Mouse (Mus musculus) forebrain, embryonic 14.5 days (tissue): ENCODE results near the gene Ltbp4. TPM values are rescaled to one million over a fixed set of nuclear protein-coding genes. Genes with fewer than 3 reads are reported as not detected.

Experiments used
- ATAC-seq: fragments of 200-750 bp; cut with Nextera tagmentation; 2 replicates; pipeline ENCODE4 v1.8.0; 2017; ENCODE audit warnings: mild to moderate bottlenecking, moderate library complexity
- DNase-seq: peaks from one replicate; pipeline ENCODE4 v3.0.0-alpha.2; 2015; ENCODE audit warnings: low spot score
- H3K27ac ChIP-seq: fragments of 300-500 bp; sonication (generic); 2 replicates; pipeline ENCODE4 v1.5.1; 2014; ENCODE audit warnings: low read depth, mild to moderate bottlenecking, control low read depth, low read length, moderate library complexity
- H3K27me3 ChIP-seq: fragments of 300-500 bp; sonication (generic); replicated peaks from 2 replicates; pipeline ENCODE4 v1.6.1; 2014; ENCODE audit warnings: low read length, control low read depth, mixed read lengths; ENCODE audit not compliant: control insufficient read depth, insufficient read depth
- H3K36me3 ChIP-seq: fragments of 300-500 bp; sonication (generic); 2 replicates; pipeline ENCODE4 v1.6.1; 2014; ENCODE audit warnings: low read length, control low read depth; ENCODE audit not compliant: control insufficient read depth, insufficient read depth
- H3K4me1 ChIP-seq: fragments of 300-500 bp; sonication (generic); 2 replicates; pipeline ENCODE4 v1.6.1; 2014; ENCODE audit warnings: antibody characterized with exemption, low read length, control low read depth; ENCODE audit not compliant: control insufficient read depth, insufficient read depth
- H3K4me2 ChIP-seq: fragments of 300-500 bp; sonication (generic); 2 replicates; pipeline ENCODE4 v1.6.1; 2014; ENCODE audit warnings: mild to moderate bottlenecking, control low read depth, low read length
- H3K4me3 ChIP-seq: fragments of 300-500 bp; sonication (generic); 2 replicates; pipeline ENCODE4 v1.5.1; 2014; ENCODE audit warnings: low read depth, low read length, control low read depth
- H3K9ac ChIP-seq: fragments of 300-500 bp; sonication (generic); 2 replicates; pipeline ENCODE4 v1.6.1; 2014; ENCODE audit warnings: mild to moderate bottlenecking, low read length, control low read depth, moderate library complexity
- H3K9me3 ChIP-seq: fragments of 300-500 bp; sonication (generic); replicated peaks from 2 replicates; pipeline ENCODE4 v1.6.1; 2016; ENCODE audit warnings: low read length, control low read depth, mixed read lengths; ENCODE audit not compliant: control insufficient read depth
- WGBS: fragments of 180-500 bp; shearing (Covaris S2); extraction: QIAGEN DNeasy Blood & Tissue Kit; methylation state at CpG from one replicate; pipeline ENCODE4 v1.1.7; 2014; 5-methylcytosine and 5-hydroxymethylcytosine counted together
- polyA plus RNA-seq: library from polyadenylated mRNA; unstranded; fragments of >200 nt; fragmentation: Nextera tagmentation; extraction: Ambion mirVana; gene quantifications from 2 replicates; pipeline ENCODE4 v1.2.1, GENCODE M21; 2014

The Ltbp4 gene
- polyA plus RNA-seq, 1 experiment from 2014 or later, result 8.0 TPM

DNA sequence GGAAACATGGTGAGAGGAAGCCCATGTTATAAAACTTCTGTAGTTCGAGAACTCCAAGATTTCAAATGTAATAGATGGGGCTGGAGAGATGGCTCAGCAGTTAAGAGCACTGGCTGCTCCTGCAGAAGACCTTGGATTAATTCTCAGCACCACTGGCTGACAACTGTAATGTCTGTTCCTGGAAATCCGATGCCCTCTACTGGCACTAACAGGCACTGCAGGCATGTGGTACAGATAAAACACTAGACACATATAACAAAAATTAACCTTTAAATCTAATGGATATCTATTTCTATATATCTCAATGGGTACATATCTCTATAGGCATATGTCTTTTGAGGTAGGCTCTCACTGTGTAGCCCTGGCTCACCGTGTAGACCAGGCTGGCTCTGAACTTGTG, 23.1 kb downstream of the Ltbp4 start:
- Histone ChIP-seq H3K27me3 (no peaks in the 10 kb centered on the region), H3K4me1 (peaks cover 9% of the 10 kb centered on the region), H3K36me3 (0 out of 2 replicates have a peak, but pooled peaks cover 4% of the 10 kb centered on the region), H3K9me3 (0 out of 2 replicates have a peak, but pooled peaks cover 4% of the 10 kb centered on the region), H3K4me2 (no peak overlapping the region), H3K9ac (no peak overlapping the region), H3K4me3 (no peak overlapping the region), H3K27ac (no peak overlapping the region)
- ATAC-seq (no peak), DNase-seq (no peak)
- 93% methylated on average over 3 of the region's 3 CpGs for WGBS

DNA sequence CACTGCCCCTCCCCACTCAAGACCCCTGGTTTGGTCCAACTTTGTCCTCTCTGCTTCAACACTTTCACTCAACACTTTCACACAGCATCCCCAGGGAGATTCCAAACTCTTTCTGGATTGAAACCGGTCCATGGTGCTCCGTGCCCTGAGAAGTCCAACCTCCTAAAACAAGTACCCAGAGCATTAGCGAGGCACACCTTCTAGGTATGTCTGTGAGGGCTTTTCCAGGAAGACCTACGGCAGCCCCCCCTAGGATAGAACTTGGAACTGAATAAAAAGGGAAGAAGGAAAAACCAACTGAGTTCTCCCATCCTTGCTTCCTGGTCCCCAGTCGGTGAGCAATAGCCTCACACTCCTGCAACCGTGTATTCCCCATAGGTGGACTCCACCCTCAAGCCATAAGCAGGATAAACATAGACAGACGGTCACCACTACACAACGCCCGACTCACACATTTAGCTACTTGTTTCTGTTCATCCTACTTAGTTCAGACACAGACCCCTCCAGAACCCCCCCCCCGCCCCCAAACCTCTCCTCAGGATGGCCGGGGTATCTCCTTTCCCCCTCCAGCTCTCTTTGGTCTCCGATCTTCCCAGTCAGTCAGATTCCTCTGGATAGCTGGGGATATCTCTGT, 25.7 kb downstream of the Ltbp4 start:
- 0 out of 2 replicates have a peak, but pooled peaks cover 3% of the 10 kb centered on the region for H3K27me3 ChIP-seq
- no peak for ATAC-seq
- no peak overlapping the region for H3K9ac ChIP-seq
- no peak overlapping the region for H3K4me3 ChIP-seq
- H3K27ac ChIP-seq, result no peak overlapping the region
- WGBS, result 95% methylated on average over 12 of the region's 12 CpGs
- H3K4me1 ChIP-seq, result peaks cover 9% of the 10 kb centered on the region
- H3K9me3 ChIP-seq, result 0 out of 2 replicates have a peak, but pooled peaks cover 4% of the 10 kb centered on the region
- no peak overlapping the region for H3K4me2 ChIP-seq
- no peak for DNase-seq
- H3K36me3 ChIP-seq, result 0 out of 2 replicates have a peak, but pooled peaks cover 3% of the 10 kb centered on the region

DNA sequence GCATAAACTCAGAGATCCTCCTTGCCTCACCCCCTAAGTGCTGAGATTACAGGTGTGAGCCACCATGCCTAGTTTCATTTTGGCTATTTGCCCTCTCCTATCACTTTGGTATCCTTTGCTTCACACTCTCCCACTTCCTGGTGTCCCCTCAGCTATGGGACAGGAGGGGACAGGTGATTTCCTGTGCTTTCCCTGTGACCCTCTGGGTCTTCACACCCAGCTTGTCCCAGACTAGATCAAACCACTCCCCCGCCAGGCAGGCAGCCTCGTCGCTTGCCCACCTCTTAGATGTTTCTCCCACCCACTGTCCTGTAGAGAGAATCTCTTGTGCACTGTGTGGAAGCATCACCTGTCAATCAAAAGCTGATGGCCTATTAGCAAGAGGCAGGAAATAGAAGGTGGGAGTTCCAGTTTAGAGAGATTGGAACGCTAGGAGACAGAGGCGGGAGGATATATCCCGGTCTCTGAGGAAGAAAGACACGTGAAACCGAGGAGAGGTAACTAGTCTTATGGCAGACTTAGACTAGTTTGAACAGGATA, 26.4 kb downstream of the Ltbp4 start:
- Histone ChIP-seq H3K4me2 (no peak overlapping the region), H3K4me1 (peaks cover 6% of the 10 kb centered on the region), H3K27me3 (0 out of 2 replicates have a peak, but pooled peaks cover 3% of the 10 kb centered on the region), H3K9me3 (0 out of 2 replicates have a peak, but pooled peaks cover 4% of the 10 kb centered on the region), H3K4me3 (no peak overlapping the region), H3K36me3 (0 out of 2 replicates have a peak, but pooled peaks cover 3% of the 10 kb centered on the region), H3K9ac (no peak overlapping the region), H3K27ac (no peak overlapping the region)
- ATAC-seq (no peak), DNase-seq (no peak)
- WGBS, result 54% methylated on average over 8 of the region's 8 CpGs

DNA sequence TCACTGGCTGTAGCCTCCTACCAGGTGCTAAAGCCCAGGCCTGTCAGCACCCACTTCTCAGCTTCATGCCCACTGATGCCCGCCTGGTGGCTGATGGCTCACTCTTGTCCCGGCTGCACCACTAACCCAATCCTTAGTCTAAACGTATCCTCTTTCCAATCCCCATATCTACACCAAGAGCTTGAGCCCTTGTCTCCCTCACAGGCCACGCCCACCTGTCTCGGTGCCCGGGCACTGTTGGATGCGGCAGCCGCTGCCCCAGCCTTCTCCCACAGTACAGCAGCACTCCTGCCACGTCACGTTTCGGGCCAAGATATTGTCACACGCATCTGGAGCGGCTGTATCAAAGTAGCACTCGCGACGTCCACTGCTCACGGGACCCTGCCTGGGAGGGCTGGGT, 27.2 kb downstream of the Ltbp4 start:
- Histone ChIP-seq H3K4me2 (peak overlapping the region; percentile 52), H3K4me1 (peaks cover 6% of the 10 kb centered on the region), H3K9me3 (0 out of 2 replicates have a peak, but pooled peaks cover 4% of the 10 kb centered on the region), H3K4me3 (peak overlapping the region; percentile 26), H3K9ac (peak overlapping the region; percentile 53; the same call in 1 of the 2 replicates), H3K36me3 (0 out of 2 replicates have a peak, but pooled peaks cover 3% of the 10 kb centered on the region), H3K27ac (no peak overlapping the region), H3K27me3 (0 out of 2 replicates have a peak, but pooled peaks cover 3% of the 10 kb centered on the region)
- DNase-seq (peak; percentile 77), ATAC-seq (peak; percentile 70)
- 4% methylated on average over 17 of the region's 17 CpGs for WGBS

DNA sequence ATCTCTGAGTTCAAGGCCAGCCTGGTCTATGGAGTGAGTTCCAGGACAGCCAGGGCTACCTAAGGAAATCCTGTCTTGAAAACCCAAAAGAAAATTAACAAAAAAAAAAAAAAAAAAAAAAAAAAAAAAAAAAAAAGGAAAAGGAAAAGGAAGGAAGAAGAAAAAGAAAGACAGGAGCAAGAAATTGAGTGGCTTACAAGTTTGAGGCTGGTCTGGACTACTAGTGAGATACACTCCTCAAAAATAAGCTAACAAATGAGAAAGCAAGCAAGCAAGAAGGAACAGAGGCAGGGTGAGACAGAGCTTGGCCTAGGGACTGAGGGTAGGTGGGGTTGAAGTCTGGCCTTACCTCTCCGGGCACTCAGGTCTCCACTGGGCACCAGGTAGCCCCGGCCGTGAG, 27.7 kb downstream of the Ltbp4 start:
- Histone ChIP-seq H3K27ac (no peak overlapping the region), H3K4me1 (peaks cover 6% of the 10 kb centered on the region), H3K9me3 (0 out of 2 replicates have a peak, but pooled peaks cover 4% of the 10 kb centered on the region), H3K36me3 (0 out of 2 replicates have a peak, but pooled peaks cover 3% of the 10 kb centered on the region), H3K4me2 (0 out of 2 replicates have a peak overlapping the region, but pooled peaks have one; percentile 52), H3K9ac (no peak overlapping the region), H3K4me3 (no peak overlapping the region), H3K27me3 (0 out of 2 replicates have a peak, but pooled peaks cover 3% of the 10 kb centered on the region)
- DNase-seq (no peak), ATAC-seq (no peak)
- WGBS, result 40% methylated on average over 3 of the region's 3 CpGs

DNA sequence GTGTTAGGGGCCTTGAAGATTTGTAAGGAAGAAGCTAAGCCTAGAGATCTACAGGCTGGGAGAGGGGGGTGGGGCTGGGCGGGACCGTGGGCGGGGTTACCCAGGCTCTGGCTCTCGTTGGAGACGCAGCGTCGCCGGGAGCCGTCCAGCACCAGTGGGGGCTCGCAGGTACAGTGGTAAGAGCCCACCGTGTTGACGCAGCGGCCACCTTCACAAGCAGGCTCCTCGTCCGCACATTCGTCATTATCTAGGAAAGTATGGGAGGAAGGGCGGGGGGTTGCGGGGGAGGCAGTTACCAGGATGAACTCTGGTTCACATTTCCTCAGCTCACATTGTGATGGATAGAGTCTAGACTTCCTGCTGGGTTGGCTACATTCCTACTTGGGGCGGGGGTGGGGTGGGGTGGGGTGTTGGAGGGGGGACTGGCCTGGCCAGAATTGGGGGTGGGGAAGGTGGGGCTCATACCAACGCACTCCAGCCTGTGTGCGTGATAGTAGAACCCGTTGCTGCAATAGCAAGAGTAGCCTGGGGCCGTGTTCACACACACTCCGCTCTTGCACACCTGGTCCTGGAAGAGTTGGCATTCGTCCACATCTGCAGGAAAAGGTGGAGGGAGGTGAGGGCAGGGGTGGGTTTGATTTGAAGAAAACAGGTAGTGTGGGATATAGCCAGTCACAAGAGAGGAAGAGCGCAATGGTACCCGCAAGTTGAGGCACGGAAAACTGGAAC, 28.5 kb downstream of the Ltbp4 start:
- peak overlapping the region; percentile 37; the same call in 1 of the 2 replicates for H3K9ac ChIP-seq
- H3K4me3 ChIP-seq, result peak overlapping the region; percentile 16; the same call in 1 of the 2 replicates
- ATAC-seq (peak; percentile 40; the same call in 1 of the 2 replicates), DNase-seq (no peak)
- WGBS, result 16% methylated on average over 28 of the region's 28 CpGs
- peak overlapping the region; percentile 47 for H3K4me2 ChIP-seq
- peaks cover 6% of the 10 kb centered on the region for H3K4me1 ChIP-seq
- H3K27me3 ChIP-seq, result 0 out of 2 replicates have a peak, but pooled peaks cover 3% of the 10 kb centered on the region
- no peaks in the 10 kb centered on the region for H3K36me3 ChIP-seq
- no peak overlapping the region for H3K27ac ChIP-seq
- 0 out of 2 replicates have a peak, but pooled peaks cover 4% of the 10 kb centered on the region for H3K9me3 ChIP-seq

DNA sequence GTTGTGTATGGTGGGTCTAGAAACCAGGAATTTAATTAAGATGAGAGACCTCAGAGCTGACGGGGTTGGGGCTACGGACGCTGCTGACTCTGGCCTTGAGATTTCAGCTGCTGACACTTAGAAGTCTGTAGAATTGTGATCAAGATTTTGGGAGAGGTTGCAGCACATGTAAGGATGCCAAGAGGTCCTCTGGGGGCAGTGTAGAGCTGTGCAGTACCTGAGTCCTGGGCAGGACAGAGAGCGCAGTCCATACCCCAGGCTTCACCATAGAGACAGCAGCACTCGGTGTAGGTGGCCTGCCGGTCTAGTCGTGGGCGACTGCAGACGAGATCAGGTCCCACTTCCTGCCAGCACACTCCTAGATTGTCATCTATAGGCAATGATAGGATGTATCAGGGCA, 29.9 kb downstream of the Ltbp4 start:
- ATAC-seq (no peak), DNase-seq (no peak)
- Histone ChIP-seq H3K4me1 (peaks cover 6% of the 10 kb centered on the region), H3K9ac (no peak overlapping the region), H3K4me2 (no peak overlapping the region), H3K9me3 (no peaks in the 10 kb centered on the region), H3K27ac (no peak overlapping the region), H3K4me3 (no peak overlapping the region), H3K36me3 (no peaks in the 10 kb centered on the region), H3K27me3 (0 out of 2 replicates have a peak, but pooled peaks cover 3% of the 10 kb centered on the region)
- WGBS, result 67% methylated on average over 9 of the region's 9 CpGs

DNA sequence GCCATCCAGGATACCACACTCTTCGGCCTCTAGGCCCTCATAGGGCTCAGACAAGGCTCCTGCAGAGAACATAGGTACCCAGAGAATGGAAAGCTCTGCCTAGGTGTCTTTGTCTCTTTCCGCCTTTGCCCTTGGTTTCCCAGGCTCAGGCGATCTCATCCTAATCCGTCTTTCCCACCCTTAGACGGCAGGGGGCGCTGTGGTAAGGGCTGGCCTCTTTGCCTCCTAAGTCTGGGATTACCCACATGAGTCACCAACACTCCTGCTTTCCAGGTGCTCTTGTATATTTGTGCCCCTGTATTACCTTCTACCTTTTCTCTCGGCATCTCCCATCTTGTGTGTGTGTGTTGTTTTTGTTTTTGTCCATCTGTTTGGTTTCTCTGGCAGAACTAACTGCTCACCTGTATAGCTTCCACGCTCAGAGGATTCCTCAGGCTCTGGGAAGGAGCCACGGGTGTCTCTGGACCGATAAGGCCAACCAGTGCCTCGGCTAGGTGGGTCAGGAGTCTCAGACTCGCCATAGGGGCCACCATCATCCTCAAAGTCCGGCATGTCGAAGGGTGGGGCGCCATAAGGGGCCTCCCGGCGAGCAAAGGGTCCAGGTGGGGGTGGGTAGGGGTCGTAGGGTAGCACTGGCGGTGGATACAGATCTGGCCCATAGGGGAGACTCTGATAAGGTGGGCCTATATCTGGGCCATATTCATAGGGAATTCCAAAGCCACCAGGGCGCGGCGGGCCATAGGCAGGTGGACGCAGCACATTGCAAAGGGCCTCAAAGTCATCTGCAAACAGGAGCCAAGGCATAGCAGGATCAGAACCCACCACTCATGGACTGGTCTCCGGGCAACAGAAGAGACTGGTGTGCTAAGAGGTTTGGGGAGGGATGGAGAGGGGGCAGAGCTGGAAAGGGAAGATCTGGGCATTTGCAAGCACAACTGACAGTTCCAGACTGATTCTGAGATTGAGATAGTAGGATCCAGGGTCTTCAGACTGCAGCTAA, 31.0 kb downstream of the Ltbp4 start:
- Histone ChIP-seq H3K9me3 (no peaks in the 10 kb centered on the region), H3K27me3 (0 out of 2 replicates have a peak, but pooled peaks cover 3% of the 10 kb centered on the region), H3K9ac (no peak overlapping the region), H3K4me2 (no peak overlapping the region), H3K36me3 (no peaks in the 10 kb centered on the region), H3K4me1 (peaks cover 6% of the 10 kb centered on the region), H3K27ac (no peak overlapping the region), H3K4me3 (no peak overlapping the region)
- DNase-seq (no peak), ATAC-seq (no peak)
- 77% methylated on average over 24 of the region's 24 CpGs for WGBS
